Comparison of ENCODE assay signal across 24 mouse cellular contexts in the genomic region with DNA sequence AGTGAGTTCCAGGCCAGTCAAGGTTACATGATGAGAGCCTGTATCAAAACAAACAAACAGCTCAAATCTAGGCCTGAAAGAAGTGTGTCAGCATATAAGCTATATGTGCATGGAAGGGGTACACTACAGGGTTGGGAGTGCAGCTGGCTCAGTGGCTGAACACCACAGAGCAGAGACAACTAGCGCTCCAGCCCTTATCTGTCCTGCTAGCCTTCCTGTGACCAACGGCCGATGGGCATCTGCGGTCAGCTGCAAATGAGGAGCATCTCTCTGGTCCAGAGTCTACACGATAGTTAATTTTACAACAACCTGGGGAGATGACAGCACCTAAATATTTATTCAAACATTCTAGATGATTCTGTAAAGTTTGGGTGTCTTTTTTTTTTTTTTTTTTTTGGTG. TPM values are rescaled to one million over a fixed set of nuclear protein-coding genes. Genes with fewer than 3 reads are reported as not detected.
"Had no signal": no experiment of that assay in that cellular context is flagged by ENCODE, and none has a peak within 500 bp of the region (broad histone marks: within the 10 kb centered on the region; RNA-seq: fewer than 3 reads in every experiment).

No protein-coding gene starts in this region.

- ATAC-seq: forebrain, embryonic 13.5 days; forebrain, embryonic 14.5 days; forebrain, embryonic 15.5 days; forebrain, embryonic 16.5 days; forebrain, postnatal 0 days had no signal

- DNase-seq: cerebellum, adult 8-10 months; cerebellum, adult 9-10 months; cerebellum, adult 9-11 months; cerebellum, postnatal 10 days; cerebellum, postnatal 14 days; cerebellum, postnatal 25 days; cerebellum, postnatal 36 days; embryo, embryonic 11 days; forebrain, postnatal 0 days; gastrocnemius, adult 2 months; gastrocnemius, postnatal 10 days; gastrocnemius, postnatal 14 days; gastrocnemius, postnatal 25 days; gastrocnemius, postnatal 36 days; heart, adult 18-20 months; heart, adult 2 months had no signal

RNA-seq across cellular contexts. Expression of gene Kcnab3, which starts 34.9 kb away (rescaled TPM):
- total RNA-seq: gastrocnemius, adult 2 months; granulocyte monocyte progenitor cell, adult 5-6 weeks had no signal

RNA-seq across cellular contexts. Expression of gene Rnf227, which starts 49.1 kb away (rescaled TPM):
- total RNA-seq: gastrocnemius, adult 2 months had no signal

RNA-seq across cellular contexts. Expression of gene Gucy2e, which starts 54.3 kb away (rescaled TPM):
- total RNA-seq: gastrocnemius, adult 18-20 months; gastrocnemius, adult 2 months; gastrocnemius, adult 8-10 months; gastrocnemius, postnatal 10 days; gastrocnemius, postnatal 14 days; gastrocnemius, postnatal 25 days; gastrocnemius, postnatal 36 days; gastrocnemius, postnatal 4 days; granulocyte monocyte progenitor cell, adult 5-6 weeks had no signal
